Mouse (Mus musculus) lung, embryonic 14.5 days (tissue): ENCODE data around the gene Wfdc8. TPM values are rescaled to one million over a fixed set of nuclear protein-coding genes. Genes with fewer than 3 reads are reported as not detected.
"Not testable (repeated sequence)": the region's sequence is repeated elsewhere in the genome, so short reads cannot be mapped to it uniquely, and the experiment has no call there.

Experiments used
- ATAC-seq: fragments of 200-750 bp; cut with Nextera tagmentation; 2 replicates; pipeline ENCODE4 v1.8.0; 2017; ENCODE audit warnings: mild to moderate bottlenecking, moderate TSS enrichment, moderate library complexity; ENCODE audit not compliant: insufficient read depth
- DNase-seq: peaks from one replicate; pipeline ENCODE4 v3.0.0-alpha.2; 2015
- H3K27ac ChIP-seq: fragments of 300-500 bp; sonication (generic); 2 replicates; pipeline ENCODE4 v1.5.1; 2014; ENCODE audit warnings: low read depth, mild to moderate bottlenecking, moderate library complexity
- H3K27me3 ChIP-seq: fragments of 300-500 bp; sonication (generic); 2 replicates; pipeline ENCODE4 v1.6.1; 2014; ENCODE audit warnings: low read length, control low read depth; ENCODE audit not compliant: insufficient read depth
- H3K36me3 ChIP-seq: fragments of 300-500 bp; sonication (generic); 2 replicates; pipeline ENCODE4 v1.6.1; 2014; ENCODE audit warnings: control low read depth; ENCODE audit not compliant: insufficient read depth
- H3K4me1 ChIP-seq: fragments of 300-500 bp; sonication (generic); 2 replicates; pipeline ENCODE4 v1.6.1; 2014; ENCODE audit warnings: antibody characterized with exemption, control low read depth; ENCODE audit not compliant: insufficient read depth
- H3K4me2 ChIP-seq: fragments of 300-500 bp; sonication (generic); 2 replicates; pipeline ENCODE4 v1.6.1; 2014; ENCODE audit warnings: mild to moderate bottlenecking
- H3K4me3 ChIP-seq: fragments of 300-500 bp; sonication (generic); 2 replicates; pipeline ENCODE4 v1.5.1; 2014; ENCODE audit warnings: low read depth, low read length
- H3K9ac ChIP-seq: fragments of 300-500 bp; sonication (generic); 2 replicates; pipeline ENCODE4 v1.6.1; 2014
- H3K9me3 ChIP-seq: fragments of 300-500 bp; sonication (generic); 2 replicates; pipeline ENCODE4 v1.6.1; 2016; ENCODE audit warnings: low read depth, low read length, control low read depth
- CTCF ChIP-seq: IDR thresholded peaks from 2 replicates; pipeline ENCODE4 v1.5.1; 2016; ENCODE audit warnings: antibody characterized with exemption, low read depth
- WGBS: fragments of 180-500 bp; shearing (Covaris S2); extraction: QIAGEN DNeasy Blood & Tissue Kit; methylation state at CpG from one replicate; pipeline ENCODE4 v1.1.7; 2014; 5-methylcytosine and 5-hydroxymethylcytosine counted together
- polyA plus RNA-seq: library from polyadenylated mRNA; unstranded; fragments of >200 nt; fragmentation: Nextera tagmentation; extraction: Ambion mirVana; gene quantifications from 2 replicates; pipeline ENCODE4 v1.2.1, GENCODE M21; 2014

The Wfdc8 gene
- not detected in 2 replicates for polyA plus RNA-seq

DNA sequence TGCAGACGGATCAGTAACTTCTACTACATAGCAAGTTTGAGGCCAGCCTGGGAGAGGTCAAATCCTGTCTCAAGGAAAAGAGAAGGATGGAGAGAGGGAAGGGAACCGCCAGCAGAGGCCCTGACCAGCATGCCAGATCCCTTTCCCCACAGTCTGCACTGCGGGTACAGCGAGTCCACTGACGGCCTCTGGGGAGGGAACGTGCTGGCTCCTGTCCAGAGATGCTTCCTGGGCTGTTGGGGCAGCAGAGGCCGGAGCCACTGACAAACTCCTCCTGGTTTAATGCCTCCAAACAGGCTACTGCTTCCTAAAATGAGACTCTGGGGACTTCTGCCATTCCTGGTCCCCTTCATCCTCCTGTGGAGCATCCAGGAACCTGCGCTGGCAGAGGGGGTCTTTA lies at the start of gene Wfdc8, which contains the start of gene Wfdc6b:
Gene Wfdc8, minus strand, starts transcription at position 156 of the 400 bp plus-strand sequence.
Gene Wfdc6b, plus strand, starts transcription at position 52 of the 400 bp plus-strand sequence.
- peak; percentile 32 for DNase-seq
- not testable (repeated sequence) for H3K4me3 ChIP-seq, ATAC-seq

GRCm38 (mm10) chr2:164656483-164656882 lies 43.1 kb upstream of the Wfdc8 start, which contains the start of gene Wfdc9:
TSS of gene Wfdc9 (minus strand) at chr2:164656583.
- no peaks in the 10 kb centered on the region for H3K4me1 ChIP-seq
- no peaks in the 10 kb centered on the region for H3K9me3 ChIP-seq
- no peak for ATAC-seq
- no peak for TF ChIP-seq CTCF
- H3K36me3 ChIP-seq: no peaks in the 10 kb centered on the region
- no peak within 1 kb of the TSS for H3K4me3 ChIP-seq
- no peak for DNase-seq
- 81% methylated on average over 9 of the region's 9 CpGs for WGBS
- H3K27ac ChIP-seq: no peak within 1 kb of the TSS
- no peak within 1 kb of the TSS for H3K4me2 ChIP-seq
- H3K9ac ChIP-seq: no peak within 1 kb of the TSS
- H3K27me3 ChIP-seq: no peaks in the 10 kb centered on the region

More for the DNA sequence above, at the start of gene Wfdc8, which contains the start of gene Wfdc6b:
- H3K27ac ChIP-seq, H3K4me1 ChIP-seq, H3K27me3 ChIP-seq, H3K36me3 ChIP-seq, H3K9me3 ChIP-seq, H3K9ac ChIP-seq, H3K4me2 ChIP-seq: not testable (repeated sequence)
- WGBS: 42% methylated on average over 8 of the region's 8 CpGs

DNA sequence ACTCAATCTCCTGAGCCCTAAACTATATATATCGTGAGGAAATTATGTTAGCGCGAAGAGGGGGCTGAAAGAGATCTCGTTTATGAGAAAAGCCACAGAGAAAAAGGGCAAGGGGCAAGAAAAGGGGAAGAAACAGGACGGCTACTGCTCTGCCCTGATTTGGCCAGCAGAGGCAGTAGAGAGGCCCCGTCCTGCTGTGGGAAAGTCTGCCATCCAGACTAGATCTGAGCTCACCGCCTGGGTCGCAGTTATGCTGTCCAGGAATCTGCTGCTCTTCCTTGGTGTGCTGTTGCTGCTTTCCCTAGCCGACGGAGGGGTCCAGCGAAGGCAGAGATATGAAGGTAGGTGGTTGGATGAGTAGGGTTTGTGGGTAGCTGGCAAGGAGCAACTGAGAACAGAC lies 42.4 kb upstream of the Wfdc8 start, which contains the start of gene Wfdc10:
Gene Wfdc10, plus strand, starts transcription at position 189 of the 400 bp plus-strand sequence.
- peak; percentile 88 for TF ChIP-seq CTCF
- DNase-seq: peak; percentile 77

DNA sequence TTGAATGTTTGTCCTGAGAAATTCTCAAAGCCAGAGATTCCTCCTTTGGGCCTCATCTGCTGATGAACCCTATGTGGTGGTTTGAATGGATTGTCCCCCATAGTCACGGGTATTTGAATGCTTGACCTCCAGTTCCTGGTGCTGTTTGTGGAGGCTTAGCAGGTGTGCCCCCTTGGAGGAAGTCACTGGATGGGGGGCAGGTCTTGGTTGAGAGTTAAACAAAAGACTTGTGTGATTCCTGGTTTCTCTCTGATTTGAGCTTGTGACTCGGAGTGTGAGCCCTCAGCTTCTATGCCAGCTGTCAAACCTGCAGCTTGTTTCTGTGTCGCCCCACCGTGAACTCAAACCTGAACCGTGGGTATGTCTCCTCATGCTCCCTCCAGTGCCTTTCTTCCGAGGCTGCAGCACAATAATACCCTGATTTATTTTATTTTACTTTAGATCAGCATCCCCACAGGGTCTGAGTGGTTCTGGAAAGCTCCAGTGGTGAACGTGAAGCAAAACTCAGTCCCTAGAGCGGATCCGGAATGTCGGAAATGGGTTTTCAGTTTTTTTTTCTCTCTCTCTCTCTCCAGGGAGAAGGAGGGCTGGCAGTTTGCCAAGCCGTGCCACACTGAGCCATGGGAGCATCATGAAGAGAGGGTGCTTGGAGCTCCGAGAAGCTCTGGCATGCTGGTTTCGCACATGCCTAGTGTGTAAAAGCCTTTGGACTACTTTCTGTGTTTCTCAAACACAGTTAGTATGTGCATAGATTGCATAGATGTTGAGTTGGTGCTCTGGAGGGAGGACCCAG lies 28.7 kb upstream of the Wfdc8 start:
- Histone ChIP-seq H3K9me3 (no peaks in the 10 kb centered on the region), H3K4me1 (no peaks in the 10 kb centered on the region), H3K4me2 (no peak overlapping the region), H3K27ac (no peak overlapping the region), H3K9ac (no peak overlapping the region), H3K4me3 (no peak overlapping the region), H3K27me3 (no peaks in the 10 kb centered on the region), H3K36me3 (no peaks in the 10 kb centered on the region)
- TF ChIP-seq CTCF: no peak
- WGBS: 66% methylated on average over 13 of the region's 13 CpGs
- ATAC-seq (no peak), DNase-seq (peak; percentile 14)

More for the DNA sequence above, 42.4 kb upstream of the Wfdc8 start, which contains the start of gene Wfdc10:
- no peaks in the 10 kb centered on the region for H3K27me3 ChIP-seq
- no peak within 1 kb of the TSS for H3K27ac ChIP-seq
- no peaks in the 10 kb centered on the region for H3K4me1 ChIP-seq
- no peak within 1 kb of the TSS for H3K4me3 ChIP-seq
- ATAC-seq: no peak
- H3K4me2 ChIP-seq: no peak within 1 kb of the TSS
- WGBS: 9% methylated on average over 11 of the region's 11 CpGs
- H3K36me3 ChIP-seq: no peaks in the 10 kb centered on the region
- no peak within 1 kb of the TSS for H3K9ac ChIP-seq
- H3K9me3 ChIP-seq: no peaks in the 10 kb centered on the region

DNA sequence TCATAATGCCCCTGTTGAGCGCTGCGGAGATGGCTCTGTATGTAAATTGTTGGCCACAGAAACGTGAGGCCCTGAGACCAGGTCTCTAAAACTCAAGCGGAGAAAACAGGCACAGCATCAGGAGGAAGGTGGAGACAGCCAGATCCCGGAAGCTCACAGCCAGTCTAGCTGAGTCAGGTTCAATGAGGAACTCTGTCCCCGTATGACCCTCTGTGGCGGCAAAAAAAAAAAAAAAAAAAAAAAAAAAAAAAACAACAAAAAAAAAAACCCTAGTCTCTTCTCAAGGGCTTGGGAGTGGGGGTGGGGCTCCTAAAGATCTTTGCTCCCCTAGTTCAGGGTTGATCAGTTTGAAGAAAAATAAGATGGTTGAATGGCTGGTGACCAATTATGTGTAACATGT lies 27.7 kb upstream of the Wfdc8 start:
- H3K9ac ChIP-seq: no peak overlapping the region

DNA sequence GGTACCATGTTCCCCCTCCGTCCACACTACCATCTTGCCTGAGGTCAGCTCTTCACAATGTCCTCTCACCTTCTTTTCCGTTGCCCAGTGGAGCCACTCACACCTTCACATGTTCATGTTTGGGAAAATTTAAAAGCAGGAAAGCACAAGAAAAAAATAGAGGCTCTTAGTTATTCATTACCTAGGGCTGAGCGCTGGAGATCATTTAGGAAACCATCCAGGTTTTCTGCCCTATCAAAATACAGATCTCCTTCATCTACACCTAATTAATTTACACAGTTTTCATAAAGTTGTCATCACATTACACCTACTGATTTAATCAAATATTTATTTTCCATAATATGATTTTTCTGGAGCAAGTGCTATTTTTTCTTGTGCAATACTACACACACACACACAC lies 25.3 kb upstream of the Wfdc8 start, which contains the start of gene Wfdc16:
Gene Wfdc16, minus strand, starts transcription at position 101 of the 400 bp plus-strand sequence.
- no peaks in the 10 kb centered on the region for H3K36me3 ChIP-seq
- no peak within 1 kb of the TSS for H3K9ac ChIP-seq
- H3K4me1 ChIP-seq: no peaks in the 10 kb centered on the region
- no peak for ATAC-seq
- no peaks in the 10 kb centered on the region for H3K27me3 ChIP-seq
- H3K9me3 ChIP-seq: no peaks in the 10 kb centered on the region
- 75% methylated on average over 3 of the region's 3 CpGs for WGBS
- H3K4me3 ChIP-seq: no peak within 1 kb of the TSS
- no peak for TF ChIP-seq CTCF
- no peak within 1 kb of the TSS for H3K4me2 ChIP-seq
- no peak for DNase-seq
- no peak within 1 kb of the TSS for H3K27ac ChIP-seq

More for the DNA sequence above, 27.7 kb upstream of the Wfdc8 start:
- Histone ChIP-seq H3K27ac (no peak overlapping the region), H3K4me1 (no peaks in the 10 kb centered on the region), H3K4me3 (no peak overlapping the region), H3K4me2 (no peak overlapping the region), H3K36me3 (no peaks in the 10 kb centered on the region), H3K27me3 (no peaks in the 10 kb centered on the region), H3K9me3 (no peaks in the 10 kb centered on the region)
- TF ChIP-seq CTCF: no peak
- 62% methylated on average over 7 of the region's 7 CpGs for WGBS
- ATAC-seq (no peak), DNase-seq (no peak)

DNA sequence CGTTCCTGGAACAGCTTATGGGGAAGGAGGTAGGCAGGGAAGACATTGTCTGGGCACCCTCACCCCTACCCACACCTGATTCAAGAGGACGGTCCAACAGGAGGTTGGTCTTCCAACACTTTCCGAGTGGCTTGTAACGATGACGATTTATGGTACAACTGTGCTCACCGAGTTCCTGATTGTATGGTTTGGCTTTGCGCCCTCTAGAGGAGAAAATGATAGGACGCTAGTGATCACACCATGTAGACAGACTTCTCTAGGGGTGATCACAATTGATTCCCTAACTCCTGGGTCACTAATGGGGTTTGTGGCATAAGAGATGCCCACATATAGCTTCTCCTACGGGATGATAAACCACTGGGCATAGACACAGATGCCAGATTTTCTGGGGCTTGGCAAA lies 21.8 kb upstream of the Wfdc8 start:
- WGBS: 68% methylated on average over 9 of the region's 9 CpGs

More for the DNA sequence above, 21.8 kb upstream of the Wfdc8 start:
- H3K9me3 ChIP-seq: no peaks in the 10 kb centered on the region
- no peak overlapping the region for H3K9ac ChIP-seq
- H3K27me3 ChIP-seq: no peaks in the 10 kb centered on the region
- DNase-seq (peak; percentile 40), ATAC-seq (no peak)
- no peak overlapping the region for H3K4me3 ChIP-seq
- no peaks in the 10 kb centered on the region for H3K36me3 ChIP-seq
- H3K4me1 ChIP-seq: no peaks in the 10 kb centered on the region
- no peak overlapping the region for H3K4me2 ChIP-seq
- peak; percentile 53 for TF ChIP-seq CTCF
- no peak overlapping the region for H3K27ac ChIP-seq
